Mouse (Mus musculus) CH12.LX (cell line): ENCODE measurements around the gene Rprd1b. TPM values are rescaled to one million over a fixed set of nuclear protein-coding genes. Genes with fewer than 3 reads are reported as not detected.

Experiments used
- DNase-seq: peaks from one replicate; pipeline ENCODE4 v3.0.0-alpha.2; 2013; ENCODE audit errors: extremely low read depth
- H3K27ac ChIP-seq: 2 replicates; pipeline ENCODE4 v1.5.1; 2012; ENCODE audit warnings: low read depth, mild to moderate bottlenecking, control low read depth, moderate library complexity; ENCODE audit not compliant: insufficient read depth
- H3K27me3 ChIP-seq: replicated peaks from 2 replicates; pipeline ENCODE3; 2012; ENCODE audit warnings: inconsistent platforms
- H3K36me3 ChIP-seq, 2 experiments: replicated peaks in 1 of 2; 2 replicates each; pipeline versions ENCODE3 to v1.6.1; 2012; ENCODE audit warnings: inconsistent platforms in 1 of 2, low read length in 1 of 2, mild to moderate bottlenecking in 1 of 2, mixed read lengths in 1 of 2, moderate library complexity in 1 of 2; ENCODE audit not compliant: control insufficient read depth in 1 of 2, insufficient read depth in 1 of 2
- H3K4me1 ChIP-seq, 2 experiments: 2 replicates each; pipeline ENCODE4 v1.6.1; 2012; ENCODE audit warnings: inconsistent platforms in 1 of 2, moderate library complexity in 1 of 2; ENCODE audit not compliant: insufficient read depth in 2 of 2, control insufficient read depth in 1 of 2
- H3K4me2 ChIP-seq: 2 replicates; pipeline ENCODE4 v1.6.1; 2012; ENCODE audit warnings: low read depth, mild to moderate bottlenecking, control low read depth; ENCODE audit not compliant: poor library complexity, insufficient read depth, severe bottlenecking
- H3K4me3 ChIP-seq, 3 experiments: fragments of 150-350 bp in 1 of 3; sonication (generic) in 1 of 3; replicated peaks in 1 of 3; 2 replicates each; pipeline versions ENCODE3 to v1.5.1; 2011 to 2012; ENCODE audit warnings: low read depth in 2 of 3, low read length in 2 of 3, mild to moderate bottlenecking in 2 of 3, moderate library complexity in 2 of 3, control low read depth in 1 of 3, improper control_type of control experiment in 1 of 3, inconsistent platforms in 1 of 3, mixed read lengths in 1 of 3; ENCODE audit not compliant: poor library complexity in 1 of 3
- H3K79me2 ChIP-seq: replicated peaks from 2 replicates; pipeline ENCODE4 v1.6.1; 2012; ENCODE audit warnings: mild to moderate bottlenecking, moderate library complexity; ENCODE audit not compliant: control insufficient read depth, poor library complexity, insufficient read depth, severe bottlenecking; ENCODE audit errors: extremely low read depth
- H3K9ac ChIP-seq: 2 replicates; pipeline ENCODE4 v1.6.1; 2012; ENCODE audit warnings: low read depth, mild to moderate bottlenecking, control low read depth, moderate library complexity; ENCODE audit not compliant: insufficient read depth
- H3K9me3 ChIP-seq: replicated peaks from 2 replicates; pipeline ENCODE3; 2012; ENCODE audit warnings: low read length, inconsistent platforms, mixed read lengths
- BHLHE40 ChIP-seq: IDR thresholded peaks from 2 replicates; pipeline ENCODE4 v1.6.1; 2011; ENCODE audit warnings: mild to moderate bottlenecking, low read depth, low read length, improper control_type of control experiment
- CTCF ChIP-seq, 2 experiments: IDR thresholded peaks in 1 of 2; conservative IDR thresholded peaks in 1 of 2; 2 replicates each; pipeline ENCODE4 v1.5.1; 2011 to 2012; ENCODE audit warnings: low read depth in 2 of 2, low read length in 2 of 2, improper control_type of control experiment in 1 of 2, inconsistent platforms in 1 of 2, mild to moderate bottlenecking in 1 of 2, moderate library complexity in 1 of 2
- E2F4 ChIP-seq: IDR thresholded peaks from 2 replicates; pipeline ENCODE4 v1.6.1; 2011; ENCODE audit warnings: low read depth, low read length, improper control_type of control experiment; ENCODE audit not compliant: insufficient replicate concordance
- ELF1 ChIP-seq: IDR thresholded peaks from 2 replicates; pipeline ENCODE4 v1.6.1; 2014; ENCODE audit warnings: low read depth, mild to moderate bottlenecking, inconsistent platforms, low read length, improper control_type of control experiment
- EP300 ChIP-seq: IDR thresholded peaks from 2 replicates; pipeline ENCODE4 v1.6.1; 2011; ENCODE audit warnings: low read length, improper control_type of control experiment
- ETS1 ChIP-seq: conservative IDR thresholded peaks from 2 replicates; pipeline ENCODE4 v1.6.1; 2012; ENCODE audit warnings: low read depth, mild to moderate bottlenecking, inconsistent platforms, low read length, improper control_type of control experiment, moderate library complexity
- GABPA ChIP-seq: IDR thresholded peaks from 2 replicates; pipeline ENCODE4 v1.6.1; 2012; ENCODE audit warnings: low read depth, low read length, improper control_type of control experiment, inconsistent platforms; ENCODE audit not compliant: insufficient replicate concordance
- HCFC1 ChIP-seq: IDR thresholded peaks from 2 replicates; pipeline ENCODE4 v1.6.1; 2012; ENCODE audit warnings: low read depth, mild to moderate bottlenecking, inconsistent platforms, low read length, improper control_type of control experiment
- JUN ChIP-seq: IDR thresholded peaks from 2 replicates; pipeline ENCODE4 v1.6.1; 2011; ENCODE audit warnings: low read depth, mild to moderate bottlenecking, low read length, improper control_type of control experiment, moderate library complexity; ENCODE audit not compliant: insufficient read depth
- JUND ChIP-seq: conservative IDR thresholded peaks from 2 replicates; pipeline ENCODE4 v1.6.1; 2011; ENCODE audit warnings: low read depth, low read length, improper control_type of control experiment
- MAFK ChIP-seq: IDR thresholded peaks from 2 replicates; pipeline ENCODE4 v1.6.1; 2011; ENCODE audit warnings: low read length, improper control_type of control experiment; ENCODE audit not compliant: insufficient replicate concordance
- MAZ ChIP-seq: IDR thresholded peaks from 2 replicates; pipeline ENCODE4 v1.6.1; 2012; ENCODE audit warnings: low read depth, mild to moderate bottlenecking, inconsistent platforms, low read length, improper control_type of control experiment, moderate library complexity
- NELFE ChIP-seq: IDR thresholded peaks from 2 replicates; pipeline ENCODE4 v1.6.1; 2011; ENCODE audit warnings: low read depth, low read length, improper control_type of control experiment
- PAX5 ChIP-seq: IDR thresholded peaks from 2 replicates; pipeline ENCODE4 v1.6.1; 2012; ENCODE audit warnings: low read length, inconsistent platforms, mixed read lengths
- RAD21 ChIP-seq: IDR thresholded peaks from 2 replicates; pipeline ENCODE4 v1.6.1; 2011; ENCODE audit warnings: low read depth, mild to moderate bottlenecking, low read length, improper control_type of control experiment, moderate library complexity
- RCOR1 ChIP-seq: conservative IDR thresholded peaks from 2 replicates; pipeline ENCODE4 v1.6.1; 2012; ENCODE audit warnings: low read depth, mild to moderate bottlenecking, inconsistent platforms, low read length, improper control_type of control experiment
- SIN3A ChIP-seq: IDR thresholded peaks from 2 replicates; pipeline ENCODE4 v1.6.1; 2012; ENCODE audit warnings: low read length, improper control_type of control experiment, inconsistent platforms
- TBP ChIP-seq: conservative IDR thresholded peaks from 2 replicates; pipeline ENCODE4 v1.6.1; 2011; ENCODE audit warnings: low read depth, low read length, improper control_type of control experiment
- UBTF ChIP-seq: IDR thresholded peaks from 2 replicates; pipeline ENCODE4 v1.6.1; 2012; ENCODE audit warnings: low read depth, mild to moderate bottlenecking, inconsistent platforms, low read length, improper control_type of control experiment, moderate library complexity
- USF1 ChIP-seq: IDR thresholded peaks from 2 replicates; pipeline ENCODE4 v1.6.1; 2014; ENCODE audit warnings: low read depth, mild to moderate bottlenecking, inconsistent platforms, low read length, improper control_type of control experiment
- ZC3H11A ChIP-seq: IDR thresholded peaks from 2 replicates; pipeline ENCODE4 v1.6.1; 2012; ENCODE audit warnings: low read depth, mild to moderate bottlenecking, inconsistent platforms, low read length, improper control_type of control experiment
- ZNF384 ChIP-seq: IDR thresholded peaks from 2 replicates; pipeline ENCODE4 v1.6.1; 2012; ENCODE audit warnings: low read depth, low read length, improper control_type of control experiment, inconsistent platforms
- dilution Hi-C: fragments of 300-500 bp; cut with MboI; formaldehyde crosslinking; loops from 2 replicates; pipeline ENCODE4 v1.14.3; 2020; ENCODE audit warnings: low sequenced_read_pairs; ENCODE audit not compliant: extremely low pct_unique_long_range_greater_than_20kb, extremely low pct_ligation_motif_present
- in situ Hi-C: fragments of 300-500 bp; cut with MboI; formaldehyde crosslinking; loops from 3 replicates; pipeline ENCODE4 v1.14.3; 2019; ENCODE audit warnings: low sequenced_read_pairs, low pct_ligation_motif_present, low pct_unique_long_range_greater_than_20kb, mixed read lengths
- polyA plus RNA-seq: library from polyadenylated mRNA; unstranded; fragments of >175 nt; gene quantifications from 2 replicates; pipeline ENCODE4 v1.2.1, GENCODE M21; 2012; ENCODE audit warnings: low read depth; ENCODE audit not compliant: insufficient read length
- total RNA-seq, 2 experiments: library from RNA; depleted of rRNA; stranded (reverse); fragments of 300-350 nt in 1 of 2; fragments of >200 nt in 1 of 2; gene quantifications; 2 replicates each; pipeline ENCODE4 v1.2.3; 2012 to 2014

Rprd1b gene
- total and polyA plus RNA-seq, 3 experiments = 11.8 to 33.1 (median 16.4) TPM

DNA sequence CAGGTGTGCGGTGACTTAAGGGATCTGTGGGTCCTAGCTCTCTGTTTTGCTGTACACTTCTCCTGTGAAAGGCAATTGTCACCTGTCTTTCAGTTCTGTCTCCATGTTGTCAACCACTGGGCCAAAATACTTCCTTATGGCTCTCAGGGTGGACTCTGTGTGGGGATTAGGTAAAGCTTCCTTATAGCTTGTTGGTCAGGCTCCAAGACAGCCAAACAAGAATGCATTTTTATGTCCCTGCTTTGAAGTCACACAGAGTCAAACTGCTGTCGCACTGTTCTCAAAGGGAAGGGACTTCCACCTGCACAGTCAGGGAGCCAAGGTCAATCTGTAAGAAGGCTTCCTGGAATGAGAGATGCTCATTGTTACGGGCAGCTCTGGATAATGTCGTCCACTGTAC, 149.8 kb downstream of the Rprd1b start:
- no peak overlapping the region for H3K9ac ChIP-seq
- H3K36me3 ChIP-seq = no peaks in the 10 kb centered on the region
- peaks cover 12% of the 10 kb centered on the region for H3K9me3 ChIP-seq
- no peak overlapping the region for H3K4me2 ChIP-seq
- in situ Hi-C loops = no loop called here
- H3K27me3 ChIP-seq = peaks cover 39% of the 10 kb centered on the region
- dilution Hi-C loops = no loop called here
- no peak overlapping the region for H3K4me3 ChIP-seq
- H3K4me1 ChIP-seq = peaks cover 16 to 39% of the 10 kb centered on the region in 2 experiments
- no peaks in the 10 kb centered on the region for H3K79me2 ChIP-seq
- TF ChIP-seq USF1 (no peak), BHLHE40 (no peak), TBP (no peak), ZNF384 (no peak), UBTF (no peak), MAZ (no peak), E2F4 (no peak), MAFK (no peak), ZC3H11A (no peak), EP300 (no peak), ETS1 (no peak), HCFC1 (no peak), ELF1 (no peak), RCOR1 (no peak), CTCF (conservative IDR thresholded peaks at IDR 0.05 in 1 of 2, IDR thresholded peaks at IDR 0.05 in 1 of 2; ENCODE audit: low read depth in 2 of 2, low read length in 2 of 2) (no peak), RAD21 (no peak), JUND (no peak), SIN3A (no peak), PAX5 (no peak)
- no peak overlapping the region for H3K27ac ChIP-seq
- no peak for DNase-seq

DNA sequence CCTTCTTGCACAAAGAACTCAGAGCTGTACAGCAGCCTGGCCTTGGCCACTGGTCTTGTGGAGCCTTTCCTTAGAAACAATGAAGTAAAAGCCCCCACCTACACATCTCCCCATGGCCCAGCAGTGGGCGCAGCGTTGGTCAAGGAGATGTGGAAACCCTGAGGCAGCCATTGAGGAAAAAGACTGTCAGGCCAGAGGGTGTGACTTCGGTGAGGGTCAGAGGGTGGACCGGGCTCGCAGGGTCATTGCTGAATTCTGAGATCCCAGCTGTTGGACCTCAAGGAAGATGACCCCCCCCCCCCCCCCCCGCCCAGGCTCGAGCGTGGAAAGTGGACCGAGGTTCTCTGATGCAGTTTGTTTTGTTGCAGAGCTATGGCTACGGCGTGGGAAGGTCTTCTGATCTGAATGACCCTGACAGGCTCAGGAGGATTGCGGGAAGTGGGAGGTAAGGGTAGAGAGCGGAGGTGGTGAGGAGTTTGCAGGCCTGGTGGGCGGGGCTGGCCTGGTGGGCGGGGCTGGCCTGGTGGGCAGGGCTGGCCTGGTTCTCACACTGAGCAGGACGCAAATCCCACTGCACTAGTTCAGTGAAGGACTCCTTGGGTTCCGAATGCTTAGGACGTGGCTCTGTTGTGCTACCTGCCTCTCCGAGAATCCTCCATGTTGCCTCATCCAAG, 150.5 kb downstream of the Rprd1b start:
- H3K9ac ChIP-seq = no peak overlapping the region
- H3K36me3 ChIP-seq = no peaks in the 10 kb centered on the region
- H3K4me1 ChIP-seq = peaks cover 16 to 36% of the 10 kb centered on the region in 2 experiments
- H3K27me3 ChIP-seq = peaks cover 40% of the 10 kb centered on the region
- H3K9me3 ChIP-seq = peaks cover 12% of the 10 kb centered on the region
- no peak overlapping the region for H3K27ac ChIP-seq
- TF ChIP-seq NELFE (no peak), GABPA (no peak), JUN (no peak)
- no peak for DNase-seq
- dilution Hi-C loops (no loop called here), in situ Hi-C loops (no loop called here)
- no peaks in the 10 kb centered on the region for H3K79me2 ChIP-seq
- H3K4me3 ChIP-seq = no peak overlapping the region
- H3K4me2 ChIP-seq = no peak overlapping the region
